Mouse (Mus musculus) lung, postnatal 0 days (tissue): Measurements from ENCODE around the gene Krtap12-1. TPM values are rescaled to one million over a fixed set of nuclear protein-coding genes. Genes with fewer than 3 reads are reported as not detected.
"Not testable (repeated sequence)": the region's sequence is repeated elsewhere in the genome, so short reads cannot be mapped to it uniquely, and the experiment has no call there.

ENCODE experiments used
- ATAC-seq: fragments of 200-750 bp; cut with Nextera tagmentation; 2 replicates; pipeline ENCODE4 v1.8.0; 2017; ENCODE audit warnings: moderate library complexity
- DNase-seq: peaks from one replicate; pipeline ENCODE4 v3.0.0-alpha.2; 2016; ENCODE audit warnings: low spot score
- H3K27ac ChIP-seq: fragments of 300-500 bp; sonication (generic); 2 replicates; pipeline ENCODE4 v1.5.1; 2014; ENCODE audit warnings: antibody characterized with exemption, mild to moderate bottlenecking, low read length, mixed read lengths
- H3K27me3 ChIP-seq: fragments of 300-500 bp; sonication (generic); replicated peaks from 2 replicates; pipeline ENCODE4 v1.6.1; 2014; ENCODE audit warnings: low read length, mixed read lengths; ENCODE audit not compliant: insufficient read depth
- H3K36me3 ChIP-seq: fragments of 300-500 bp; sonication (generic); 2 replicates; pipeline ENCODE4 v1.6.1; 2014; ENCODE audit warnings: low read length, mixed read lengths; ENCODE audit not compliant: insufficient read depth
- H3K4me1 ChIP-seq: fragments of 300-500 bp; sonication (generic); 2 replicates; pipeline ENCODE4 v1.6.1; 2014; ENCODE audit warnings: antibody characterized with exemption, low read depth, low read length, mixed read lengths; ENCODE audit not compliant: insufficient read depth
- H3K4me2 ChIP-seq: fragments of 300-500 bp; sonication (generic); replicated peaks from 2 replicates; pipeline ENCODE4 v1.6.1; 2014; ENCODE audit warnings: low read depth, mild to moderate bottlenecking, low read length, moderate library complexity, mixed read lengths
- H3K4me3 ChIP-seq: fragments of 300-500 bp; sonication (generic); 2 replicates; pipeline ENCODE4 v1.5.1; 2014; ENCODE audit warnings: low read depth, low read length
- H3K9ac ChIP-seq: fragments of 300-500 bp; sonication (generic); replicated peaks from 2 replicates; pipeline ENCODE4 v1.6.1; 2014; ENCODE audit warnings: low read depth, mild to moderate bottlenecking
- H3K9me3 ChIP-seq: fragments of 300-500 bp; sonication (generic); 2 replicates; pipeline ENCODE4 v1.6.1; 2016; ENCODE audit warnings: low read length, mixed read lengths
- CTCF ChIP-seq: IDR thresholded peaks from 2 replicates; pipeline ENCODE4 v1.5.1; 2016; ENCODE audit warnings: antibody characterized with exemption, mild to moderate bottlenecking
- EP300 ChIP-seq: IDR thresholded peaks from 2 replicates; pipeline ENCODE4 v1.6.1; 2016; ENCODE audit warnings: antibody characterized with exemption, mild to moderate bottlenecking, control low read depth
- WGBS: fragments of 180-500 bp; shearing (Covaris S2); extraction: QIAGEN DNeasy Blood & Tissue Kit; methylation state at CpG from one replicate; pipeline ENCODE4 v1.1.7; 2014; 5-methylcytosine and 5-hydroxymethylcytosine counted together
- polyA plus RNA-seq: library from polyadenylated mRNA; unstranded; fragments of >200 nt; fragmentation: Nextera tagmentation; extraction: Ambion mirVana; gene quantifications from 2 replicates; pipeline ENCODE4 v1.2.1, GENCODE M21; 2015

Krtap12-1 gene
- polyA plus RNA-seq, 1 experiment from 2014 or later = not detected

- H3K27me3 ChIP-seq = 0 out of 2 replicates have a peak, but pooled peaks cover 7% of the 10 kb centered on the region
- H3K9me3 ChIP-seq = no peaks in the 10 kb centered on the region
- H3K4me2 ChIP-seq = no peak within 1 kb of the TSS
- H3K9ac ChIP-seq = no peak within 1 kb of the TSS
- H3K4me3 ChIP-seq = no peak within 1 kb of the TSS
- TF ChIP-seq CTCF (no peak), EP300 (no peak)
- no peak within 1 kb of the TSS for H3K27ac ChIP-seq
- H3K36me3 ChIP-seq = no peaks in the 10 kb centered on the region
- WGBS = 2% methylated on average over 22 of the region's 22 CpGs
- H3K4me1 ChIP-seq = no peaks in the 10 kb centered on the region
- no peak for DNase-seq
- ATAC-seq = 0 out of 2 replicates have a peak, but pooled peaks have one; percentile 12
Measured at GRCm38 (mm10) chr10:77685895-77686664, 34.3 kb upstream of the Krtap12-1 start, which contains the start of gene Tspear. TSS of gene Tspear (plus strand) at chr10:77686569.

- no peak overlapping the region for H3K27ac ChIP-seq
- H3K4me3 ChIP-seq = no peak overlapping the region
- H3K9me3 ChIP-seq = no peaks in the 10 kb centered on the region
- 0 out of 2 replicates have a peak, but pooled peaks cover 7% of the 10 kb centered on the region for H3K27me3 ChIP-seq
- TF ChIP-seq CTCF = no peak
- TF ChIP-seq EP300 = no peak
- no peak overlapping the region for H3K9ac ChIP-seq
- no peak overlapping the region for H3K4me2 ChIP-seq
- no peak for DNase-seq
- ATAC-seq = no peak
- WGBS = 19% methylated on average over 10 of the region's 10 CpGs
- no peaks in the 10 kb centered on the region for H3K36me3 ChIP-seq
- H3K4me1 ChIP-seq = no peaks in the 10 kb centered on the region
Measured at GRCm38 (mm10) chr10:77687021-77687420, 33.4 kb upstream of the Krtap12-1 start.

- H3K36me3 ChIP-seq, H3K4me3 ChIP-seq, H3K27ac ChIP-seq, H3K27me3 ChIP-seq, H3K9me3 ChIP-seq, H3K4me2 ChIP-seq, H3K9ac ChIP-seq, DNase-seq, H3K4me1 ChIP-seq, ATAC-seq: not testable (repeated sequence)
- 61% methylated on average over 3 of the region's 3 CpGs for WGBS
Measured at GRCm38 (mm10) chr10:77690356-77690807, 30.0 kb upstream of the Krtap12-1 start, which contains the start of gene Gm19402. TSS of gene Gm19402 (minus strand) at chr10:77690757.

GRCm38 (mm10) chr10:77697133-77697532 is 23.3 kb upstream of the Krtap12-1 start, which contains the start of gene Gm9508:
TSS of gene Gm9508 (minus strand) at chr10:77697233.
- Histone ChIP-seq H3K27ac (no peak within 1 kb of the TSS), H3K9me3 (no peaks in the 10 kb centered on the region), H3K4me1 (no peaks in the 10 kb centered on the region), H3K27me3 (no peaks in the 10 kb centered on the region), H3K4me3 (no peak within 1 kb of the TSS), H3K36me3 (no peaks in the 10 kb centered on the region), H3K9ac (no peak within 1 kb of the TSS), H3K4me2 (no peak within 1 kb of the TSS)
- ATAC-seq = no peak
- WGBS = 19% methylated on average over 4 of the region's 4 CpGs
- TF ChIP-seq CTCF (no peak), EP300 (no peak)
- DNase-seq = no peak

- Histone ChIP-seq H3K27me3 (no peaks in the 10 kb centered on the region), H3K9me3 (no peaks in the 10 kb centered on the region), H3K4me2 (no peak within 1 kb of the TSS), H3K27ac (no peak within 1 kb of the TSS), H3K36me3 (no peaks in the 10 kb centered on the region), H3K4me3 (no peak within 1 kb of the TSS), H3K9ac (no peak within 1 kb of the TSS), H3K4me1 (no peaks in the 10 kb centered on the region)
- WGBS = 100% methylated on average over 1 of the region's 1 CpGs
- no peak for DNase-seq
- no peak for TF ChIP-seq EP300
- no peak for TF ChIP-seq CTCF
- no peak for ATAC-seq
Measured at GRCm38 (mm10) chr10:77706326-77706725, 14.1 kb upstream of the Krtap12-1 start, which contains the start of gene Gm10272. TSS of gene Gm10272 (plus strand) at chr10:77706626.

GRCm38 (mm10) chr10:77709831-77710230 is 10.6 kb upstream of the Krtap12-1 start:
- Histone ChIP-seq H3K27ac (no peak overlapping the region), H3K36me3 (no peaks in the 10 kb centered on the region), H3K9me3 (no peaks in the 10 kb centered on the region), H3K4me3 (no peak overlapping the region), H3K4me2 (no peak overlapping the region), H3K4me1 (no peaks in the 10 kb centered on the region), H3K27me3 (no peaks in the 10 kb centered on the region), H3K9ac (no peak overlapping the region)
- no peak for ATAC-seq
- no peak for DNase-seq
- 63% methylated on average over 3 of the region's 3 CpGs for WGBS
- TF ChIP-seq CTCF (peak; percentile 26), EP300 (no peak)

GRCm38 (mm10) chr10:77711157-77711556 is 9.2 kb upstream of the Krtap12-1 start, which contains the start of gene Gm10024:
TSS of gene Gm10024 (plus strand) at chr10:77711457.
- H3K4me3 ChIP-seq, H3K9me3 ChIP-seq, H3K4me2 ChIP-seq, H3K9ac ChIP-seq, DNase-seq, H3K4me1 ChIP-seq, ATAC-seq, H3K27ac ChIP-seq, H3K36me3 ChIP-seq, H3K27me3 ChIP-seq: not testable (repeated sequence)
